Mouse (Mus musculus) liver, embryonic 15.5 days (tissue): Measurements from ENCODE around the gene Gm20767. TPM values are rescaled to one million over a fixed set of nuclear protein-coding genes. Genes with fewer than 3 reads are reported as not detected.
"Not testable (repeated sequence)": the region's sequence is repeated elsewhere in the genome, so short reads cannot be mapped to it uniquely, and the experiment has no call there.

Experiments
- ATAC-seq: fragments of 200-750 bp; cut with Nextera tagmentation; 2 replicates; pipeline ENCODE4 v1.8.0; 2017; ENCODE audit warnings: moderate number of reproducible peaks, mild to moderate bottlenecking, moderate library complexity; ENCODE audit not compliant: insufficient read depth
- H3K27ac ChIP-seq: fragments of 300-500 bp; sonication (generic); replicated peaks from 2 replicates; pipeline ENCODE4 v1.5.1; 2015; ENCODE audit warnings: mild to moderate bottlenecking, inconsistent platforms
- H3K27me3 ChIP-seq: fragments of 300-500 bp; sonication (generic); 2 replicates; pipeline ENCODE4 v1.6.1; 2015; ENCODE audit warnings: mild to moderate bottlenecking, inconsistent platforms
- H3K36me3 ChIP-seq: fragments of 300-500 bp; sonication (generic); replicated peaks from 2 replicates; pipeline ENCODE4 v1.6.1; 2015; ENCODE audit warnings: moderate library complexity, mild to moderate bottlenecking, inconsistent platforms
- H3K4me1 ChIP-seq: fragments of 300-500 bp; sonication (generic); replicated peaks from 2 replicates; pipeline ENCODE4 v1.6.1; 2015; ENCODE audit warnings: inconsistent platforms
- H3K4me2 ChIP-seq: fragments of 300-500 bp; sonication (generic); 2 replicates; pipeline ENCODE4 v1.6.1; 2015; ENCODE audit warnings: moderate library complexity, mild to moderate bottlenecking, inconsistent platforms
- H3K4me3 ChIP-seq: fragments of 300-500 bp; sonication (generic); replicated peaks from 2 replicates; pipeline ENCODE4 v1.5.1; 2015; ENCODE audit warnings: mild to moderate bottlenecking, inconsistent platforms
- H3K9ac ChIP-seq: fragments of 300-500 bp; sonication (generic); 2 replicates; pipeline ENCODE4 v1.6.1; 2015; ENCODE audit warnings: moderate library complexity, mild to moderate bottlenecking, inconsistent platforms
- H3K9me3 ChIP-seq: fragments of 300-500 bp; sonication (generic); replicated peaks from 2 replicates; pipeline ENCODE4 v1.6.1; 2016; ENCODE audit warnings: inconsistent platforms
- WGBS: fragments of 180-500 bp; shearing (Covaris S2); methylation state at CpG from one replicate; pipeline ENCODE4 v1.1.7; 2015; ENCODE audit warnings: mixed read lengths; ENCODE audit not compliant: insufficient replicate concordance; 5-methylcytosine and 5-hydroxymethylcytosine counted together
- polyA plus RNA-seq: library from polyadenylated mRNA; unstranded; fragments of >200 nt; fragmentation: Nextera tagmentation; extraction: Ambion mirVana; gene quantifications from 2 replicates; pipeline ENCODE4 v1.2.1, GENCODE M21; 2015

The Gm20767 gene
- polyA plus RNA-seq, 1 experiment from 2014 or later = not detected

DNA sequence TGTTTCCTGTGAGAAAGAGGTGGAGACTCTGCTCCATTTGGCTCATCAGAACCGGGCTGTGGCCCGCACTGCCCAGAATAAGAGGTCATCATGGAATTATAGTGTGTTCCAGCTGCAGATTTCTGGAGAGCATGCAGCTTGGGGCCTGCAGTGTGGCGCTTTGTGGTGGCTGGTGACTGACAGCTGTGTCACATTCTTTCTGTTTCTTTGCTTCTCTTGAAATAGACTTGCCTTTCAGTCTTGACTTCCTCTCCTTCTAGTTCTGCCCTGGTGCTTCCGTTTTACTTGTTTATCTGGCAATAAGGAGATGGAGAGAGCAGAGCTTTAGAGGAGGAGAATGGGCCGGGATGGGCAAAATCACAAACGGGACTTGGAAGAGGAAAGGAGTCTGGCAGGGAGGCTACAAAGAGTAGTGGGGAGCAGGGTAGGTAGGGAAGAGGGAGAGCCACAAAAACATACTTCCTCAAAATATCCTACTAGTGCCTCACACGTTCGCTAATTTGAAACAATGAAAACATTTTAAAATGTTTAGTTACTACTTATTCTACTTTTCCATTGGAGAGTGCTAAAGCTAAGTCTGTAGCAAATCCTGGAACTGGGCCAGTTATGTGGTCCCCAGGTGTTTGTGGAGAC lies 56.3 kb downstream of the Gm20767 start:
- not testable (repeated sequence) for H3K9ac ChIP-seq, H3K36me3 ChIP-seq, H3K4me3 ChIP-seq, ATAC-seq, H3K9me3 ChIP-seq, H3K4me1 ChIP-seq, H3K27me3 ChIP-seq, H3K27ac ChIP-seq, H3K4me2 ChIP-seq
- 41% methylated on average over 7 of the region's 8 CpGs for WGBS

Other genes starting within 250 kb of the Gm20767 start
- gene Tcstv1, start 245.5 kb upstream of the Gm20767 start, polyA plus RNA-seq = not detected in 2 replicates
- not detected in 2 replicates for gene Gm21761, start 211.0 kb upstream of the Gm20767 start, polyA plus RNA-seq
- not detected in 2 replicates for gene B020031M17Rik, start 189.4 kb upstream of the Gm20767 start, polyA plus RNA-seq
- not detected in 2 replicates for gene Gm36079, start 113.2 kb upstream of the Gm20767 start, polyA plus RNA-seq
- gene Gm21188, start 88.1 kb upstream of the Gm20767 start, polyA plus RNA-seq = 0.35 and 0.43 TPM in 2 replicates
- not detected in 2 replicates for gene Gm21818, start 32.2 kb downstream of the Gm20767 start, polyA plus RNA-seq
- not detected in 2 replicates for gene Gm21762, start 75.7 kb downstream of the Gm20767 start, polyA plus RNA-seq
- gene Gm21731, start 98.9 kb downstream of the Gm20767 start, polyA plus RNA-seq = not detected in 2 replicates
- not detected in 2 replicates for gene AF067061, start 122.9 kb downstream of the Gm20767 start, polyA plus RNA-seq
- 0.44 and 1.1 TPM in 2 replicates for gene BC147527, start 160.1 kb downstream of the Gm20767 start, polyA plus RNA-seq
- not detected in 2 replicates for gene Tcstv3, start 176.6 kb downstream of the Gm20767 start, polyA plus RNA-seq